Mouse (Mus musculus) megakaryocyte, embryonic 14.5 days (primary cell): ENCODE measurements around the gene Dnajb7.

ENCODE experiments used
- FLI1 ChIP-seq: IDR thresholded peaks from 2 replicates; pipeline ENCODE4 v1.6.1; 2012; ENCODE audit warnings: low read length, inconsistent platforms, mixed read lengths
- GATA1 ChIP-seq: IDR thresholded peaks from 3 replicates; pipeline ENCODE4 v1.6.1; 2012; ENCODE audit warnings: mixed read lengths, low read length, inconsistent platforms, borderline replicate concordance

DNA sequence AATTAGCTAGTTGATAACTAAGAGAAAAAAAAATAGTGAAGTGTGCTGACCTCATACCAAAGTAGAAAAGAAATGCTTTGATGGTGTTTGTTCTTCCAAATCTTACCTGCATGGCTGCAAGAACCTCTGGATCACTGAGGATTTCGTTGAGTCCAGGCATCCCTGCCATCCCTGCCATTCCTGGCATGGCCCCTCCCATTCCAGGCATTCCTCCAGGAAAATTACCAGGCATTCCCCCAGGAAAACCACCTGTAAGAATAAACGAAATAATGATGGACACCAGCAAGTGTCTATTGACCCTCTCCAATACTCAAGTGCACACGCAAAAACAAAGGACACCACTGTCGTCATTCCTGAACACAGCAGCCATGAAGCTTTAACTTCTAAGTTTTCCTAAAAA, 41.9 kb downstream of the Dnajb7 start:
- no peak for TF ChIP-seq GATA1
- no peak for TF ChIP-seq FLI1
